Mouse (Mus musculus) liver, embryonic 14.5 days (tissue): ENCODE measurements at regions not wholly inside any gene's neighbourhood (a gene's known extent, or its start where the extent isn't known, plus 50 kb on each side); places are given as distances from the start of the nearest gene placed in this dataset.

ENCODE experiments used
- CTCF ChIP-seq: IDR thresholded peaks from 2 replicates; pipeline ENCODE4 v1.5.1; 2016; ENCODE audit warnings: antibody characterized with exemption, low read depth, control low read depth
- EP300 ChIP-seq: IDR thresholded peaks from 2 replicates; pipeline ENCODE4 v1.6.1; 2016; ENCODE audit warnings: antibody characterized with exemption, low read depth

GRCm38 (mm10) chr19:14243565-14243964 is 330.2 kb downstream of the Olfr1505 start:
- TF ChIP-seq CTCF: no peak
- no peak for TF ChIP-seq EP300
